Mouse (Mus musculus) left cerebral cortex, adult 9 months (tissue): ENCODE measurements around the gene Rimbp3.
"Not testable (repeated sequence)": the region's sequence is repeated elsewhere in the genome, so short reads cannot be mapped to it uniquely, and the experiment has no call there.

Source experiments
- DNase-seq, 2 experiments: peaks; one replicate each; pipeline ENCODE4 v3.0.0; 2022; ENCODE audit warnings: low spot score in 2 of 2

The Rimbp3 gene

DNA sequence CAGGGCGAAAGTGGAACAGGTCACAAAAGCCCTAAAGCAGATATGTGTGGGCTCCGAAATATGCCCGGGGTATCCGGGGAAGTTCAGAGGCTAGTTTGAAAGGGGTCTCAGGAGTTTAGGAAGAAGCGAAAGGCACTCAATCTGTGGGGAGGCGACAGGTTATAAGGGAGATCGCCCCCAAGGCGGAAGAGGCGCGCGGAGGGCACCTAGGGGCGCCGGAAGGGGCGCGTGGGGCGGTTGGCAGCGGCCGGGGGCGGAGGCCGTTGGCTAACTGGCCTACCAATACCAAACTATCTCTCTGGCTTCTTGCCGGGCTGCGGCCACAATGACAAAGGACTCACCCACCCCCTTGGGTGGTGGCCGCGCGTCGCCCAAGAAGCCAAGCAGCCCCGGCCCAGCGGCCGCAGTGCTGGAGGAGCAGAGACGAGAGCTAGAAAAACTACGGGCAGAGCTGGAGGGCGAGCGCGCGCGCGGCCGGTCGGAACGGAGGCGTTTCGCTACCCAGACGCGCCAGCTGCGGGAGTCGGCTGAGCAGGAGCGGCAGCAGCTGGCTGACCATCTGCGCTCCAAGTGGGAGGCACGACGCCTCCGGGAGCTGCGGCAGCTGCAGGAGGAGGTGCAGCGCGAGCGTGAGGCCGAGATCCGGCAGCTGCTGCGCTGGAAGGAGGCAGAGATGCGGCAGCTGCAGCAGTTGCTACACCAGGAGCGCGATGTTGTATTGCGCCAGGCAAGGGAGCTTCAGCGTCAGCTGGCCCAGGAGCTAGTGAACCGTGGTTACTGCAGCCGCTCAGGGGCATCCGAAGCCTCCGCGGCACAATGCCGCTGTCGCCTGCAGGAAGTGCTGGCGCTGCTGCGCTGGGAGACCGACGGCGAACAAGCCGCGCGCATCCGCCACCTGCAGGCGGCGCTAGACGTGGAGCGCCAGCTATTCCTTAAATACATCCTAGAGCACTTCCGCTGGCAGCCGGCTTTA, at the start of gene Rimbp3:
TSS of gene Rimbp3 (plus strand) at position 215 of the 973 bp plus-strand sequence.
- DNase-seq, result peak; percentile 58 to 85

DNA sequence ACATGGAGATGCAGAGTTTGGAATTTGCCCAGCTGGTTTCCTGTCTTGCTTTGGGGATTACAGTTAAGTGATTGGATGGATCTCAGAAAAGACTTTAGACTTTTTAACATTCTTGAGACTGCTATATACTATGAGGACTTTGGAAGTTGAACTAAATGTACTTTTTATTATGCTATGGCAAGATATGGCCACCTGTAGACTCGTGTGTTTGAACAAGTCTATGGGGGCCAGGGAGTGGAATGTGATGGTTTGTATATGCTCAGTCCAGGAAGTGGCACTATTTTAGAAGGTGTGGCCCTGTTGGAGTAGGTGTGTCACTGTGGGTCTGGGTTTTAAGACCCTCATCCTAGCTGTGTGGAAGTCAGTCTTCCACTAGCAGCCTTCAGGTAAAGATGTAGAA, 42.9 kb upstream of the Rimbp3 start:
- not testable (repeated sequence) for DNase-seq

- DNase-seq, result no peak
These were observed 41.2 kb upstream of the Rimbp3 start for GRCm38 (mm10) chr16:17167179-17167578.

GRCm38 (mm10) chr16:17168049-17168448, 40.4 kb upstream of the Rimbp3 start:
- no peak for DNase-seq

- DNase-seq, result no peak
These were observed 32.6 kb upstream of the Rimbp3 start for GRCm38 (mm10) chr16:17175765-17176164.

DNA sequence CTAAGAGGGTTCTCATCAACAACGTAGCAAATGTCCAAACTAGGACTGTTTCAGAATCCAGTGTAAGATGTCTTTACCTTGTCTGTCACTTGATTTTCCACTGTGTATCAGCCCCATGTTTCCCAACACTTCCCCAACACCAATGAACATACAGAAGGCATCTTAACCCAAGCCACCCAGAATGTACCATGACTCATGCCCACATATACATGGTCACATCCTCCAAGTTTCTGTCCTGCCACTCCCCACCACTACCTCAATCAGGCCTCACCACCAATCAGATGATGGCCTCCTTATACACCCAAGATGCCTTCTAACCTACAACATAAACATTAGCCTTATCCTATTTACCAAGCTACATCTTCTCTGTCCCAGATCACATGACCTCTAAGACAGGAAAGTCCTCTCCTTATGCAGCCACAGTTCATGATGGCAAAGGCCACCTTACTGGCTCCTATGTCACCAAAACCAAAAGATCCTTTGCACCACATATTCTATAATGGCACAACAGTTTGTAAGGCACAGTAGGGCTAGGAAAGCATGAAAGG, 30.7 kb upstream of the Rimbp3 start:
- no peak for DNase-seq

- no peak for DNase-seq
These were observed 28.7 kb upstream of the Rimbp3 start for GRCm38 (mm10) chr16:17179706-17180105.

DNA sequence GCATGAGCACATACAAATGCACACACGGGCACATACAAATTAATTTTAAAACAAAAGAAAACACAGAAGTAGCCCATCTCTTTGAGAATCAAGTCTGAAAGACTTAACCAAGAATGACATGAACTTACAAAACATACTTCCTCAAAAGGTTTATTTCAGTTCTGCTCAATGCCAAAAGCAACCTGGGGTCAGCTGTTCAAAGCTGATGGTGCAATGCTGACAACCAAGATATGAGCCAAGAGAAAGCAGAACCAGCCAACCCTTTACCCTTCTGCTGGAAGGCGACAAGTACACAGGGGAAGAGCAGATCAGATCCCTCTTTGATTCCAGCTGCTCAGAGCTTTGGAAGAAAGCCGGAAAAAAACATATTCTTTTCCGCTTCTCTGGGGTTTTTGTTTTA, 27.0 kb upstream of the Rimbp3 start:
- DNase-seq, result peak in 1 of 2 experiments; percentile 19

DNA sequence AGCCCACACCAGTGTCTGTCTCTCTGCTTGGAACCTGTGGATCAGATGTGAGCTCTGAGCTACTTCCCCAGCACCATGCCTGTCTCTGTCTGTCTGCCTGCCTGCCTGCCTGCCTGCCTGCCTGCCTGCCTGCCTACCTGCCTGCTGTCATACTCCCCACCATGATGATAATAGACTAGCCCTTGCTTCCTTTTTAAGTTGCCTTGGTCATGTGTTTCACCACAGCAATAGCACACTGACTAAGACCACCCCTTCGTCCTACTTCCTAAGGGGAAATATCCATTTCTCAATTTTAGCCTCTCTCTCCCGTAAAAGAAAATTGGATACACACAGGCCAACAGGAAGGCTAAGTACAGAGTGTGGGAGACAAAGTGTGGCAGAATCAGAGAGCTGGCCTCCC, 26.3 kb upstream of the Rimbp3 start:
- DNase-seq, result no peak

GRCm38 (mm10) chr16:17183003-17183402, 25.4 kb upstream of the Rimbp3 start:
- DNase-seq, result no peak

- no peak for DNase-seq
These were observed 22.9 kb upstream of the Rimbp3 start for GRCm38 (mm10) chr16:17185475-17185874.

DNA sequence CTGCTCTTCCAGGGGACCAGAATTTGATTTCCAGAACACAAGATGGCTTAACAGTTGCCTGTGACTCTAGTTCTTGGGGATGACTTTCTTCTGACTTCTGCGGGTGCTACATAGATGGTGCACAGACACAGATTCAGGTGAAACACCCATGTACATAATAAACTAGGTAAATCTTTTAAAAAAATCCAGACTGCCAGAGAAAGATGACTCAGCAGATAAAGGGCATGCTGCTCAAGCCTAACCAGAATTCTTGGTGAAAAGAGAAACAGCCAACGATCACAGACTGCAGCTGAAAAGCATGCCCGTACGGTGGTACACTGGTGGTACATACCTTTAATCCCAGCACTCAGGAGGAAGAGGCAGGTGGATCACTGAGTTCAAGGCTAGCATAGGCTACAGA, 14.6 kb upstream of the Rimbp3 start:
- no peak for DNase-seq

DNA sequence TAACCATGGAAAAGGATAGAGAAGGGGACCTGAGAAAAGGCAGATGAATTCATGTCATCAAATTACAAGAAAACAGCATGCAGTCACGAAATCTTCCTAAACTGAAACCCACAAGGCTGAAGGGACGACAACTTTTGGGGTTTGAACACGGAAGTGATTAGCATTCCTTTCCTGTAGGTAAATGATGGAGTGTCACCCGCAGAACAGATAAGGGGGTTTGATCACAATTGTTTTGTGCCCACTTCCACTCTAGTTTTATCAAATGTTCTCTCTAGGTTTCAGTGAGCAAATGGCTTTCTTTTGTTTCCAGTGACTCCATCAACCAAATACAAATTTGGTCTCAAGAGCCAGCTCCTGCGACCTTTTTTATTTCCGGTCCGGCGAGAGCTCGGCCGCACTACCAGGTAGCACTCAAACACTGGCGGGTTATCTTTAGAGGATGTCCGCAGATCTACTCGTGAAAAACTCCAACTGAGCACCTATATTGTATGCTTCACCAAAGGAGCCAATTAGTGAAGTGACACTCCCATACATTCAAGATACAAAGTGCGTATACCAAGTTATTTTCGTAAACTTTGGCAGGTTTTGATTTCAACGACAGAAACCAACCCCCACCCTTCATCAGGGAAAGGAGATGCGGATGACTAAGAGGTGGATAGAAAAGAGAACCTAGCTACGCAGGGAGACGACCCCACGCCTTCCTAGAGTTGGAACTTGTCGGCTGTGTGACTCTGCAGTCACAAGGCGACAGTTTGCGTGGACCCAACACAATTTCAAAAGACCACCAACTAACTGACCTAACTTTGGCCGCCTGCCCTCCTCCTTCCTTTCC, 8.1 kb upstream of the Rimbp3 start:
- DNase-seq, result no peak

GRCm38 (mm10) chr16:17200953-17201707, 7.3 kb upstream of the Rimbp3 start:
- peak; percentile 56 to 82 for DNase-seq

DNA sequence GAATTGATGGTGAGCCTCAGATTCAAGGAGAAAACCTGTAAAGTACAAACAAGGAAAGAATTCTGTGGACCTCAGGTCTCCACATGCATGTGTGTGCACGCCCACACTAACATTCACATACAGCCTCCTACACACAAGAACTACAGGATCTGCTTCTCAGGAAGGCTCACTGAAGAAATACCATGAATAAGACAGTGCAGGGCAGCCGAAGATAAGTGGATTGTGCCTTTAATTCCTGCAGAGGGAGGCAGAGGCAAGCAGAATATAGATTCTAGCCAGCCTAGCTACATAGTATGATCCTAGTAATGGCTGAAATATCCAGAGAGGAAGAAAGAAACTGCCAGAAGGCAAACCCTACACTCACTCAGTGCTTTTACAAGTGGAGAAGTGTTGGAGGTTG, 6.4 kb upstream of the Rimbp3 start:
- peak in 1 of 2 experiments; percentile 35 for DNase-seq

DNA sequence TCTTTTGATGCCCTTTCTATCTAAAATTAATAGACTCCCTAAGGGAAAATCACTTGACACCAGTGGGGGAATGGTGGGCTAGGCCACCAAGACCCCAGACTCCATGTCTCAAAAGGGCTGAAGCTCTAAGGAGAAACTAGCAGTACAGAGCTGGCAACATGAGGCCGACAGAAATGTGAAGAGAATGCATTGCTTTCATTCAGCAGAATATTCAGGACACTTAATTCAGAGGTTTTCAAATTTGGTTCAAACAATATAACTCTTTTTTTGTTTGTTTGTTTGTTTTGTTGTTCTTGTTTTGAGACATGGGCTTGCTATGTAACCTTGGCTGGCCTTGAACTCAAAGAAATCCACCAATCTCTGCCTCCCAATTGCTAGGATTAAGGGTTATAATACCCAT, 5.9 kb upstream of the Rimbp3 start, which contains the start of gene Ube2l3:
TSS of gene Ube2l3 (minus strand) at position 101 of the 400 bp plus-strand sequence.
- no peak for DNase-seq

GRCm38 (mm10) chr16:17204990-17205389, 3.4 kb upstream of the Rimbp3 start:
- peak in 1 of 2 experiments; percentile 37 for DNase-seq

DNA sequence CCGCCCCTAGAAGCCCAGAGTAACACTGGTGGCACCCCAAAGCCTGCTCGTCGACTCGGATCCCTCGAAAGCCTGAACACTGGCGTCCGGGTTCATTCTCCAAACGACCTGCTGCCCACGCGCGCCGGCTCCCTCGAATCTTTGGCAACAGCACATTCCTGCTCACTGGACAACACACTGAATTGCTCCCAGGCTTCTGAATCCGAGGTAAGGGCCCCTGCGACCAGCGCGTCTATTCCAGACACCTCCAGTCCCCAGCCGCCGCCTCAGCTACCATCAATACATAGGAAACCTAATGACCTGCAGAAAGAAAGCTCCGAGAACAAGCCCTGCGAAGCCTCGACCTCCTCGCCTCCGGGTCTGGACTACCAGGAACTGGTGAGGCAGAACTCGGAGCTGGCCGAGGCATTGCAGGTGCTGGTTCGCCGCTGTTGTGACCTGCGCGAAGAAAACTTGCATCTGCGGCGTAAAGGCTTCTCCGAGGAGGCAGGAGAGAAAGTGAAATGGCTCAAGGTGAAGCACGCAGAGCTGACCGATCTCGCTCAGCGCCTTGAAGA, 1.1 kb downstream of the Rimbp3 start:
- DNase-seq, result no peak

GRCm38 (mm10) chr16:17209981-17210838, 1.8 kb downstream of the Rimbp3 start:
- peak; percentile 58 to 88 for DNase-seq
